9 mouse cellular contexts compared by ENCODE assay signal in genomic region chr13:113550866-113551565, GRCm38 (mm10).
A peak's percentile ranks its signal among the peaks of the same experiment; 100 is the strongest.
DNase-seq lines count a peak whose midpoint lies in the region; ATAC-seq and TF ChIP-seq lines count a peak whose summit lies in the region.
"Had no signal": no experiment of that assay in that cellular context is flagged by ENCODE, and none has a peak within 500 bp of the region (broad histone marks: within the 10 kb centered on the region; RNA-seq: fewer than 3 reads in every experiment).

No protein-coding gene starts in this region.

- H3K4me2 ChIP-seq in kidney, postnatal 0 days (ENCODE audit: low read length), result no peak overlapping the region
- H3K4me2 ChIP-seq in heart, embryonic 11.5 days, result no peak overlapping the region
- no peak overlapping the region for H3K4me2 ChIP-seq in midbrain, embryonic 15.5 days

- peak; percentile 43 for DNase-seq in kidney, postnatal 0 days (ENCODE audit: low spot score)
- no peak for DNase-seq in kidney, postnatal 4 days
- peak; percentile 64 for DNase-seq in adrenal gland, postnatal 14 days
- peak; percentile 56 for DNase-seq in lung, postnatal 10 days
- DNase-seq in layer of hippocampus, postnatal 36 days, result no peak
- no peak for DNase-seq in frontal cortex, postnatal 36 days (ENCODE audit: low spot score in 2 of 2)
- DNase-seq: cerebellum, adult 2 months had no signal

- no peak overlapping the region for H3K9ac ChIP-seq in kidney, postnatal 0 days (ENCODE audit: low read depth, low read length)
- no peak overlapping the region for H3K9ac ChIP-seq in heart, embryonic 11.5 days (ENCODE audit: low read depth, low read length)
- H3K9ac ChIP-seq in midbrain, embryonic 15.5 days, result no peak overlapping the region

- no peaks in the 10 kb centered on the region for H3K27me3 ChIP-seq in kidney, postnatal 0 days (ENCODE audit: insufficient read depth, low read length)
- no peaks in the 10 kb centered on the region for H3K27me3 ChIP-seq in heart, embryonic 11.5 days (ENCODE audit: control insufficient read depth, insufficient read depth, low read length)
- H3K27me3 ChIP-seq in midbrain, embryonic 15.5 days (replicated peaks), result no peaks in the 10 kb centered on the region

- H3K36me3 ChIP-seq in kidney, postnatal 0 days (ENCODE audit: insufficient read depth, low read length), result no peaks in the 10 kb centered on the region
- no peaks in the 10 kb centered on the region for H3K36me3 ChIP-seq in heart, embryonic 11.5 days (ENCODE audit: control insufficient read depth, insufficient read depth, low read length)
- H3K36me3 ChIP-seq in midbrain, embryonic 15.5 days (replicated peaks), result no peaks in the 10 kb centered on the region

- H3K4me1 ChIP-seq in kidney, postnatal 0 days (replicated peaks; ENCODE audit: insufficient read depth, low read length), result no peaks in the 10 kb centered on the region
- 0 out of 2 replicates have a peak, but pooled peaks cover 5% of the 10 kb centered on the region for H3K4me1 ChIP-seq in heart, embryonic 11.5 days (ENCODE audit: control insufficient read depth, insufficient read depth, low read length)
- no peaks in the 10 kb centered on the region for H3K4me1 ChIP-seq in midbrain, embryonic 15.5 days

- H3K9me3 ChIP-seq in kidney, postnatal 0 days (replicated peaks; ENCODE audit: low read length), result no peaks in the 10 kb centered on the region
- H3K9me3 ChIP-seq in heart, embryonic 11.5 days (replicated peaks; ENCODE audit: control insufficient read depth, low read length), result no peaks in the 10 kb centered on the region
- no peaks in the 10 kb centered on the region for H3K9me3 ChIP-seq in midbrain, embryonic 15.5 days

- no peak for ATAC-seq in kidney, postnatal 0 days (replicated peaks; ENCODE audit: low FRiP score, low read depth)
- ATAC-seq in heart, embryonic 11.5 days (replicated peaks; ENCODE audit: insufficient number of reproducible peaks, low FRiP score, low TSS enrichment), result no peak
- no peak for ATAC-seq in midbrain, embryonic 15.5 days (replicated peaks)

- H3K27ac ChIP-seq in kidney, postnatal 0 days, result peak overlapping the region; percentile 25; the same call in 1 of the 2 replicates
- H3K27ac ChIP-seq in heart, embryonic 11.5 days (ENCODE audit: low read depth, low read length), result peak overlapping the region; percentile 29; the same call in 1 of the 2 replicates
- no peak overlapping the region for H3K27ac ChIP-seq in midbrain, embryonic 15.5 days

- 57% methylated on average over 8 of the region's 8 CpGs for WGBS in kidney, postnatal 0 days
- WGBS in heart, embryonic 11.5 days (ENCODE audit: insufficient replicate concordance), result 42% methylated on average over 8 of the region's 8 CpGs
- 68% methylated on average over 8 of the region's 8 CpGs for WGBS in midbrain, embryonic 15.5 days

- TF ChIP-seq CTCF in kidney, postnatal 0 days (IDR thresholded peaks at IDR 0.05; ENCODE audit: low read depth), result no peak

- no peak overlapping the region for H3K4me3 ChIP-seq in kidney, postnatal 0 days (replicated peaks; ENCODE audit: low read depth, low read length)
- no peak overlapping the region for H3K4me3 ChIP-seq in heart, embryonic 11.5 days (ENCODE audit: low read depth, low read length)
- H3K4me3 ChIP-seq in midbrain, embryonic 15.5 days, result no peak overlapping the region

Comparison
In these comparisons a context has a peak if more than half of its experiments do, and no peak if none do; other contexts are left out.
1. DNase-seq: peak in kidney, postnatal 0 days (single experiment), adrenal gland, postnatal 14 days (single experiment) and lung, postnatal 10 days (single experiment); none in kidney, postnatal 4 days (0 of 2), layer of hippocampus, postnatal 36 days (0 of 2) and frontal cortex, postnatal 36 days (0 of 2).